Mouse (Mus musculus) embryonic facial prominence, embryonic 14.5 days (tissue): ENCODE measurements around the gene P3h4. TPM values are rescaled to one million over a fixed set of nuclear protein-coding genes. Genes with fewer than 3 reads are reported as not detected.
A peak's percentile ranks its signal among the peaks of the same experiment; 100 is the strongest.

Source experiments
- ATAC-seq: fragments of 200-750 bp; cut with Nextera tagmentation; 2 replicates; pipeline ENCODE4 v1.8.0; 2017; ENCODE audit warnings: low read depth, moderate number of reproducible peaks, moderate TSS enrichment
- DNase-seq: peaks from one replicate; pipeline ENCODE4 v3.0.0-alpha.2; 2015; ENCODE audit warnings: low spot score
- H3K27ac ChIP-seq: fragments of 300-500 bp; sonication (generic); replicated peaks from 2 replicates; pipeline ENCODE4 v1.5.1; 2014; ENCODE audit warnings: low read depth, mild to moderate bottlenecking, low read length, moderate library complexity
- H3K27me3 ChIP-seq: fragments of 300-500 bp; sonication (generic); replicated peaks from 2 replicates; pipeline ENCODE4 v1.6.1; 2014; ENCODE audit warnings: low read length; ENCODE audit not compliant: control insufficient read depth, insufficient read depth
- H3K36me3 ChIP-seq: fragments of 300-500 bp; sonication (generic); 2 replicates; pipeline ENCODE4 v1.6.1; 2014; ENCODE audit warnings: low read length, mixed read lengths; ENCODE audit not compliant: control insufficient read depth, insufficient read depth
- H3K4me1 ChIP-seq: fragments of 300-500 bp; sonication (generic); 2 replicates; pipeline ENCODE4 v1.6.1; 2014; ENCODE audit warnings: antibody characterized with exemption, low read length; ENCODE audit not compliant: control insufficient read depth, insufficient read depth
- H3K4me2 ChIP-seq: fragments of 300-500 bp; sonication (generic); 2 replicates; pipeline ENCODE4 v1.6.1; 2014; ENCODE audit warnings: low read depth, mild to moderate bottlenecking, low read length, moderate library complexity, mixed read lengths
- H3K4me3 ChIP-seq: fragments of 300-500 bp; sonication (generic); 2 replicates; pipeline ENCODE4 v1.5.1; 2014; ENCODE audit warnings: low read depth, mild to moderate bottlenecking, low read length
- H3K9ac ChIP-seq: fragments of 300-500 bp; sonication (generic); 2 replicates; pipeline ENCODE4 v1.6.1; 2014; ENCODE audit warnings: low read depth, mild to moderate bottlenecking, low read length, moderate library complexity, mixed read lengths
- H3K9me3 ChIP-seq: fragments of 300-500 bp; sonication (generic); 2 replicates; pipeline ENCODE4 v1.6.1; 2016; ENCODE audit warnings: low read length; ENCODE audit not compliant: control insufficient read depth
- WGBS: fragments of 180-500 bp; shearing (Covaris S2); extraction: QIAGEN DNeasy Blood & Tissue Kit; methylation state at CpG from one replicate; pipeline ENCODE4 v1.1.7; 2014; 5-methylcytosine and 5-hydroxymethylcytosine counted together
- polyA plus RNA-seq: library from polyadenylated mRNA; unstranded; fragments of >200 nt; fragmentation: Nextera tagmentation; extraction: Ambion mirVana; gene quantifications from 2 replicates; pipeline ENCODE4 v1.2.1, GENCODE M21; 2014

Gene P3h4
- polyA plus RNA-seq, 1 experiment from 2014 or later: 92.8 TPM

GRCm38 (mm10) chr11:100391081-100391883 lies 23.4 kb downstream of the P3h4 start:
- 0 out of 2 replicates have a peak, but pooled peaks cover under 1% of the 10 kb centered on the region for H3K36me3 ChIP-seq
- H3K9ac ChIP-seq: no peak overlapping the region
- ATAC-seq: peak; percentile 32; the same call in 1 of the 2 replicates
- no peak overlapping the region for H3K4me3 ChIP-seq
- H3K27me3 ChIP-seq: no peaks in the 10 kb centered on the region
- 52% methylated on average over 9 of the region's 9 CpGs for WGBS
- H3K4me2 ChIP-seq: no peak overlapping the region
- H3K9me3 ChIP-seq: no peaks in the 10 kb centered on the region
- DNase-seq: peak; percentile 86
- H3K4me1 ChIP-seq: peaks cover 58% of the 10 kb centered on the region
- peak overlapping the region; percentile 44; the same call in 1 of the 2 replicates for H3K27ac ChIP-seq

GRCm38 (mm10) chr11:100389931-100390445 lies 24.6 kb downstream of the P3h4 start:
- no peak overlapping the region for H3K4me2 ChIP-seq
- peaks cover 13% of the 10 kb centered on the region; the same call in 1 of the 2 replicates for H3K36me3 ChIP-seq
- H3K4me1 ChIP-seq: peaks cover 46% of the 10 kb centered on the region
- no peaks in the 10 kb centered on the region for H3K27me3 ChIP-seq
- peak overlapping the region; percentile 44 for H3K27ac ChIP-seq
- no peak for DNase-seq
- no peak for ATAC-seq
- no peaks in the 10 kb centered on the region for H3K9me3 ChIP-seq
- H3K4me3 ChIP-seq: no peak overlapping the region
- no peak overlapping the region for H3K9ac ChIP-seq
- WGBS: 43% methylated on average over 8 of the region's 8 CpGs

- no peak for ATAC-seq
- Histone ChIP-seq H3K27me3 (no peaks in the 10 kb centered on the region), H3K9ac (no peak overlapping the region), H3K4me2 (peak overlapping the region; percentile 25; the same call in 1 of the 2 replicates), H3K4me1 (peaks cover 37% of the 10 kb centered on the region), H3K4me3 (no peak overlapping the region), H3K9me3 (no peaks in the 10 kb centered on the region), H3K27ac (peak overlapping the region; percentile 76), H3K36me3 (peaks cover 26% of the 10 kb centered on the region)
- 67% methylated on average over 6 of the region's 6 CpGs for WGBS
- DNase-seq: no peak
Measured at GRCm38 (mm10) chr11:100388588-100388987, 26.0 kb downstream of the P3h4 start.

- WGBS: 34% methylated on average over 14 of the region's 14 CpGs
- peak overlapping the region; percentile 25 for H3K4me2 ChIP-seq
- H3K27ac ChIP-seq: peak overlapping the region; percentile 76
- H3K4me3 ChIP-seq: no peak overlapping the region
- peak; percentile 85 for DNase-seq
- H3K27me3 ChIP-seq: no peaks in the 10 kb centered on the region
- peaks cover 34% of the 10 kb centered on the region for H3K36me3 ChIP-seq
- H3K9ac ChIP-seq: peak overlapping the region; percentile 38
- ATAC-seq: peak; percentile 35; the same call in 1 of the 2 replicates
- H3K9me3 ChIP-seq: no peaks in the 10 kb centered on the region
- peaks cover 37% of the 10 kb centered on the region for H3K4me1 ChIP-seq
Measured at GRCm38 (mm10) chr11:100387589-100388375, 26.9 kb downstream of the P3h4 start.

GRCm38 (mm10) chr11:100387111-100387510 lies 27.5 kb downstream of the P3h4 start:
- H3K9ac ChIP-seq: no peak overlapping the region
- H3K4me2 ChIP-seq: 0 out of 2 replicates have a peak overlapping the region, but pooled peaks have one; percentile 20
- no peak overlapping the region for H3K4me3 ChIP-seq
- H3K4me1 ChIP-seq: peaks cover 37% of the 10 kb centered on the region
- ATAC-seq: no peak
- peaks cover 40% of the 10 kb centered on the region for H3K36me3 ChIP-seq
- no peak for DNase-seq
- peak overlapping the region; percentile 76 for H3K27ac ChIP-seq
- 79% methylated on average over 6 of the region's 6 CpGs for WGBS
- H3K27me3 ChIP-seq: no peaks in the 10 kb centered on the region
- no peaks in the 10 kb centered on the region for H3K9me3 ChIP-seq

- no peak overlapping the region for H3K4me3 ChIP-seq
- peaks cover 37% of the 10 kb centered on the region for H3K4me1 ChIP-seq
- H3K4me2 ChIP-seq: peak overlapping the region; percentile 11; the same call in 1 of the 2 replicates
- DNase-seq (peak; percentile 87), ATAC-seq (peak; percentile 84)
- no peaks in the 10 kb centered on the region for H3K27me3 ChIP-seq
- peak overlapping the region; percentile 76 for H3K27ac ChIP-seq
- H3K36me3 ChIP-seq: peaks cover 44% of the 10 kb centered on the region
- no peaks in the 10 kb centered on the region for H3K9me3 ChIP-seq
- no peak overlapping the region for H3K9ac ChIP-seq
- 40% methylated on average over 5 of the region's 5 CpGs for WGBS
Measured at GRCm38 (mm10) chr11:100386586-100386985, 28.1 kb downstream of the P3h4 start.

GRCm38 (mm10) chr11:100385016-100385415 lies 29.6 kb downstream of the P3h4 start:
- H3K36me3 ChIP-seq: peaks cover 59% of the 10 kb centered on the region

GRCm38 (mm10) chr11:100382682-100383081 lies 32.0 kb downstream of the P3h4 start:
- ATAC-seq (no peak), DNase-seq (no peak)
- Histone ChIP-seq H3K27ac (no peak overlapping the region), H3K4me2 (no peak overlapping the region), H3K4me1 (peaks cover 13% of the 10 kb centered on the region), H3K36me3 (peaks cover 81% of the 10 kb centered on the region), H3K27me3 (no peaks in the 10 kb centered on the region), H3K9ac (no peak overlapping the region), H3K9me3 (no peaks in the 10 kb centered on the region), H3K4me3 (no peak overlapping the region)
- 76% methylated on average over 6 of the region's 6 CpGs for WGBS

More at GRCm38 (mm10) chr11:100385016-100385415, 29.6 kb downstream of the P3h4 start:
- no peak overlapping the region for H3K9ac ChIP-seq
- no peaks in the 10 kb centered on the region for H3K9me3 ChIP-seq
- no peak for ATAC-seq
- no peak overlapping the region for H3K27ac ChIP-seq
- no peak for DNase-seq
- H3K27me3 ChIP-seq: no peaks in the 10 kb centered on the region
- no peak overlapping the region for H3K4me3 ChIP-seq
- H3K4me1 ChIP-seq: peaks cover 28% of the 10 kb centered on the region
- 83% methylated on average over 3 of the region's 3 CpGs for WGBS
- H3K4me2 ChIP-seq: no peak overlapping the region
